Mouse (Mus musculus) erythroblast, adult 5-6 weeks (primary cell): ENCODE data around the gene Spata2l. TPM values are rescaled to one million over a fixed set of nuclear protein-coding genes. Genes with fewer than 3 reads are reported as not detected.

Source experiments
- ATAC-seq: replicated peaks from 2 replicates; pipeline ENCODE4 v1.8.0; 2016; ENCODE audit warnings: moderate number of reproducible peaks, mild to moderate bottlenecking, moderate TSS enrichment, inconsistent platforms; ENCODE audit not compliant: poor library complexity, low FRiP score, severe bottlenecking
- total RNA-seq, 2 experiments: library from RNA; stranded (forward) in 1 of 2; stranded (reverse) in 1 of 2; fragments of 150-400 nt in 1 of 2; fragments of 200-764, 138-1000 nt in 1 of 2; gene quantifications; 2 replicates each; pipeline versions ENCODE4 v1.2.3 to v1.2.4; 2015 to 2017; ENCODE audit warnings: low replicate concordance in 2 of 2

Spata2l gene
- total RNA-seq, 2 experiments from 2014 or later: 2.0 TPM; not detected in 1

- peak; percentile 85 for ATAC-seq
Observed at GRCm38 (mm10) chr8:123212321-123213117, 23.5 kb downstream of the Spata2l start, which contains the start of the genes Chmp1a and Spata33. Gene Chmp1a, minus strand, starts transcription at chr8:123212763. Gene Spata33, plus strand, starts transcription at chr8:123212832.

- no peak for ATAC-seq
Observed at GRCm38 (mm10) chr8:123211876-123212275, 24.2 kb downstream of the Spata2l start.

- no peak for ATAC-seq
Observed at GRCm38 (mm10) chr8:123203571-123203970, 32.5 kb downstream of the Spata2l start.

- peak; percentile 59 for ATAC-seq
Observed at GRCm38 (mm10) chr8:123202288-123202687, 33.7 kb downstream of the Spata2l start.

DNA sequence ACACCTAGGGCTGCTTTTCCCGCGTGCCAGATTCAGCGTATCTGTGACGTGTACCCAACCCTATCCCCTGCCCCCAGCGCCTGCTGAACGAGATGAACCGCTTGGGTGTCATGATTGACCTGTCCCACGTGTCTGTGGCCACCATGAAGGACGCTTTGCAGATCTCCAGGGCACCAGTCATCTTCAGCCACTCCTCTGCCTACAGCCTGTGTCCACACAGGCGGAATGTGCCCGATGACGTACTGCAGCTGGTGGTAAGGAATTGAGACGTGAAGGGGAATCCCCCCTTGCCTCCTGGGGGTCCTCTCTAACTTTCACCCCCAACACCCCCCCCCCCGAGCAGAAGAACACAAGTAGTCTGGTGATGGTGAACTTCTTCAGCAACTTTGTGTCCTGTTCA, 36.2 kb downstream of the Spata2l start:
- no peak for ATAC-seq

- ATAC-seq: 0 out of 2 replicates have a peak, but pooled peaks have one; percentile 43
Observed at GRCm38 (mm10) chr8:123197016-123197415, 39.0 kb downstream of the Spata2l start.

GRCm38 (mm10) chr8:123193771-123194170, 42.3 kb downstream of the Spata2l start:
- ATAC-seq: no peak

DNA sequence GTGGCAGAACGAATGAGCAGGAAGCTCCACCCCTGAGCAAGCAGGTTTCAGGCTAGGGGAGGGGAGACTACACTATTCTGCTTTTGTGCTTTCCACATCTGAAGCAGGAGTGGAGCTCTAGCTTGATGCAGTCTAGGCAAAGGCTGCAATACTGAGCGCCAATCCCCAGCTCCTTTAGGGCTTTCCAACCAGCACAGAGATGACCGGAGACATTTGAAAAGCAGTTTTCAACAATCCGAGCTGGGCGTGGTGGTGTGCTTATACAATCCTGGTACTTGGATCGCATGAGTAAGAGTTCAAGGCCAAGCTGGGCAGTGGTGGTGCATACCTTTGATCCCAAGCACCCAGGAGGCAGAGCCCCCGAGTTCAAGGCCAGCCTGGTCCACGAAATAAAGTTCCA, 44.1 kb downstream of the Spata2l start:
- ATAC-seq: no peak

GRCm38 (mm10) chr8:123190678-123191077, 45.4 kb downstream of the Spata2l start:
- ATAC-seq: no peak

DNA sequence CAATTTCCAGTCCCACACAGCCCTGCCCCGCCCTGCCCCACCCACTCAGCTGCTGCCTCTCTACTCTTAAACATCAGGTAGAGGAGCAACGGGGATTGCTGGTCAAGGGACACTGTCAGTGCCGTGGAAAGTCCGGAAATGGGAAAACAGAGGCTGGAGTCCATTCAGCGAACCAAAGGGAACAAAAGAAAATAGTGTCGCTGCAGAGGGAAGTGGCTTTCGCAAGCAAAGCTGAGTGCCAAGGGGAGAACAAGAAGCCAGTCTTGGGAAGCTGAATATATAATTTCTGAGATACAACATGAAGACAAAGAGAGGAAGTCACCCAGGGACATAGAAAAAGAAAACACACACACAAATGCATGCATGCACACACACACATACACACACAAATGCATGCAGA, 47.2 kb downstream of the Spata2l start:
- no peak for ATAC-seq

DNA sequence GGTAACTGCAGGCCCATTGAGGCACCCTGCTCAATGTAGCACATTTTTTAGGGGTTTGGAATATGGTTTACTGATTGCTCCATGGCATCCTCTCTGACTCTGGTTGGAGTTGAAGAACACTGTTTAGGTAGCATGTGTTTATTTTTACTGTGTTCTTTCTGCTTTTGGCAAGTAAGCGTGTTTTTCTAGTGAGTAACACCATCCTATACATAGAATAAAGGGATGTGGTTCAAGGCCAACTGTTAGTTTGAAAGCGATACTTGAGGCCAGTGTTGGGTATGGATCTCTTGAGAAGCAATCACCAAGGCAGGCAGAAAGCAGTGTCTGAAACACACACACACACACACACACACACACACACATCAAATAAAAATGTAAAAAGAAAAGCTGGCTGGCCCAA, 48.0 kb downstream of the Spata2l start:
- ATAC-seq: no peak

GRCm38 (mm10) chr8:123185566-123186409, 50.2 kb downstream of the Spata2l start, which contains the start of gene Dpep1:
Gene Dpep1, plus strand, starts transcription at chr8:123186242.
- no peak for ATAC-seq

DNA sequence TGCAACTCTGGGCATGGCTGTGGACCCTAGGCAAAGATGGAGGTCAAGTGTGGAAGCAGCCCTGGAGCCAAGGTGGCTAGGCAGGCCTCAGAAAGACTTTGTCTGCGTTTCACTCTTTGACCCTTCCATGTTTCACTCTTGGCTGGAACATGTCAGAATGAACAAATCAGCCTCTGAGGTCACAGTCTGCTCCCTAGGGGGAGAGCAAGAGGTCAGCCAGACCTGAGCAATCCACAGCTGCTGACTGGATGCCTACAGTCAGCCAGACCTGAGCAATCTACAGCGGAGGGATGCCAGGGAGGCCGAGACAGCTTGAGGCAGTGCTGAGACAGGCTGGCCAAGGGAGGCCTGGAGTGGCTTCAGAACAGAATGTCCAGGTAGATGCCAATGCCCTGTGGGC, 54.6 kb downstream of the Spata2l start:
- ATAC-seq: no peak

Other genes starting within 250 kb of the Spata2l start
- gene Ankrd11, start 194.0 kb downstream of the Spata2l start, total RNA-seq (2015; ENCODE audit: low replicate concordance): 39.3 and 53.4 TPM in 2 replicates
- gene Ankrd11, start 194.0 kb downstream of the Spata2l start, total RNA-seq (2017; ENCODE audit: low replicate concordance): 78.6 and 121 TPM in 2 replicates
- 10.6 and 14.4 TPM in 2 replicates for gene Spg7, start 173.3 kb downstream of the Spata2l start, total RNA-seq (2015; ENCODE audit: low replicate concordance)
- gene Spg7, start 173.3 kb downstream of the Spata2l start, total RNA-seq (2017; ENCODE audit: low replicate concordance): 15.2 and 37.6 TPM in 2 replicates
- gene Rpl13, start 133.9 kb downstream of the Spata2l start, total RNA-seq (2015; ENCODE audit: low replicate concordance): 279 and 298 TPM in 2 replicates
- 472 and 492 TPM in 2 replicates for gene Rpl13, start 133.9 kb downstream of the Spata2l start, total RNA-seq (2017; ENCODE audit: low replicate concordance)
- gene Cpne7, start 118.9 kb downstream of the Spata2l start, total RNA-seq (2015; ENCODE audit: low replicate concordance): not detected in 2 replicates
- gene Cpne7, start 118.9 kb downstream of the Spata2l start, total RNA-seq (2017; ENCODE audit: low replicate concordance): not detected in 2 replicates
- gene Sult5a1, start 77.9 kb downstream of the Spata2l start, total RNA-seq (2015; ENCODE audit: low replicate concordance): not detected in 2 replicates
- not detected in 2 replicates for gene Sult5a1, start 77.9 kb downstream of the Spata2l start, total RNA-seq (2017; ENCODE audit: low replicate concordance)
- gene Dpep1, start 50.0 kb downstream of the Spata2l start, total RNA-seq (2015; ENCODE audit: low replicate concordance): 1.3 TPM in 1 of 2 replicates, not detected in the other
- not detected in 2 replicates for gene Dpep1, start 50.0 kb downstream of the Spata2l start, total RNA-seq (2017; ENCODE audit: low replicate concordance)
- gene Chmp1a, start 23.5 kb downstream of the Spata2l start, total RNA-seq (2015; ENCODE audit: low replicate concordance): 19.2 and 24.9 TPM in 2 replicates
- gene Chmp1a, start 23.5 kb downstream of the Spata2l start, total RNA-seq (2017; ENCODE audit: low replicate concordance): 17.0 and 24.1 TPM in 2 replicates
- gene Spata33, start 23.4 kb downstream of the Spata2l start, total RNA-seq (2015; ENCODE audit: low replicate concordance): not detected in 2 replicates
- gene Spata33, start 23.4 kb downstream of the Spata2l start, total RNA-seq (2017; ENCODE audit: low replicate concordance): not detected in 2 replicates
- 3.1 and 5.6 TPM in 2 replicates for gene Cdk10, start 11.4 kb downstream of the Spata2l start, total RNA-seq (2015; ENCODE audit: low replicate concordance)
- 3.0 and 7.5 TPM in 2 replicates for gene Cdk10, start 11.4 kb downstream of the Spata2l start, total RNA-seq (2017; ENCODE audit: low replicate concordance)
- 6.0 and 8.8 TPM in 2 replicates for gene Zfp276, start 18.0 kb upstream of the Spata2l start, total RNA-seq (2015; ENCODE audit: low replicate concordance)
- gene Zfp276, start 18.0 kb upstream of the Spata2l start, total RNA-seq (2017; ENCODE audit: low replicate concordance): 9.3 and 12.4 TPM in 2 replicates
- gene Vps9d1, start 18.1 kb upstream of the Spata2l start, total RNA-seq (2015; ENCODE audit: low replicate concordance): 3.6 and 5.2 TPM in 2 replicates
- 6.6 and 9.8 TPM in 2 replicates for gene Vps9d1, start 18.1 kb upstream of the Spata2l start, total RNA-seq (2017; ENCODE audit: low replicate concordance)
- gene Fanca, start 82.3 kb upstream of the Spata2l start, total RNA-seq (2015; ENCODE audit: low replicate concordance): 2.3 and 16.5 TPM in 2 replicates
- gene Fanca, start 82.3 kb upstream of the Spata2l start, total RNA-seq (2017; ENCODE audit: low replicate concordance): 11.1 and 22.0 TPM in 2 replicates
- gene Spire2, start 96.5 kb upstream of the Spata2l start, total RNA-seq (2015; ENCODE audit: low replicate concordance): not detected in 2 replicates
- gene Spire2, start 96.5 kb upstream of the Spata2l start, total RNA-seq (2017; ENCODE audit: low replicate concordance): 0.09 TPM in 1 of 2 replicates, not detected in the other
- gene Tcf25, start 137.5 kb upstream of the Spata2l start, total RNA-seq (2015; ENCODE audit: low replicate concordance): 25.3 and 45.0 TPM in 2 replicates
- gene Tcf25, start 137.5 kb upstream of the Spata2l start, total RNA-seq (2017; ENCODE audit: low replicate concordance): 19.5 and 29.4 TPM in 2 replicates
- not detected in 2 replicates for gene Mc1r, start 170.9 kb upstream of the Spata2l start, total RNA-seq (2015; ENCODE audit: low replicate concordance)
- not detected in 2 replicates for gene Mc1r, start 170.9 kb upstream of the Spata2l start, total RNA-seq (2017; ENCODE audit: low replicate concordance)
- 3.8 TPM in 1 of 2 replicates, not detected in the other for gene Tubb3, start 175.2 kb upstream of the Spata2l start, total RNA-seq (2015; ENCODE audit: low replicate concordance)
- gene Tubb3, start 175.2 kb upstream of the Spata2l start, total RNA-seq (2017; ENCODE audit: low replicate concordance): not detected in 2 replicates
- gene Def8, start 187.3 kb upstream of the Spata2l start, total RNA-seq (2015; ENCODE audit: low replicate concordance): 11.3 and 15.8 TPM in 2 replicates
- gene Def8, start 187.3 kb upstream of the Spata2l start, total RNA-seq (2017; ENCODE audit: low replicate concordance): 12.8 and 16.5 TPM in 2 replicates
- gene Afg3l1, start 241.7 kb upstream of the Spata2l start, total RNA-seq (2015; ENCODE audit: low replicate concordance): 6.1 and 10.4 TPM in 2 replicates
- gene Afg3l1, start 241.7 kb upstream of the Spata2l start, total RNA-seq (2017; ENCODE audit: low replicate concordance): 2.6 and 6.7 TPM in 2 replicates